8 mouse cellular contexts compared by ENCODE assay signal in genomic region chrX:94233936-94234531, GRCm38 (mm10). TPM values are rescaled to one million over a fixed set of nuclear protein-coding genes. Genes with fewer than 3 reads are reported as not detected.
A peak's percentile ranks its signal among the peaks of the same experiment; 100 is the strongest.
DNase-seq lines count a peak whose midpoint lies in the region; ATAC-seq and TF ChIP-seq lines count a peak whose summit lies in the region.

No protein-coding gene starts in this region.

- no peaks in the 10 kb centered on the region for H3K4me1 ChIP-seq in lung, adult 2 months (ENCODE audit: control insufficient read depth, insufficient read depth, low read length)
- H3K4me1 ChIP-seq in midbrain, embryonic 15.5 days: no peaks in the 10 kb centered on the region

- peak overlapping the region; percentile 71 for H3K9ac ChIP-seq in midbrain, embryonic 15.5 days

- peak overlapping the region; percentile 51 for H3K4me2 ChIP-seq in midbrain, embryonic 15.5 days

- 18% methylated on average over 25 of the region's 25 CpGs for WGBS in lung, adult 2 months
- WGBS in midbrain, embryonic 15.5 days: 17% methylated on average over 23 of the region's 25 CpGs

- TF ChIP-seq CTCF in lung, adult 2 months (IDR thresholded peaks at IDR 0.05; ENCODE audit: insufficient read depth, low read length): no peak

- no peaks in the 10 kb centered on the region for H3K9me3 ChIP-seq in midbrain, embryonic 15.5 days

- H3K36me3 ChIP-seq in midbrain, embryonic 15.5 days (replicated peaks): no peaks in the 10 kb centered on the region

- peak; percentile 22 for ATAC-seq in inflammation-experienced regulatory T-cells, adult 6 months
- no peak for ATAC-seq in midbrain, embryonic 15.5 days (replicated peaks)

- no peak for DNase-seq in lung, adult 2 months
- no peak for DNase-seq in lung, postnatal 10 days
- DNase-seq in c-Kit-positive CD71-positive TER-119-positive erythroid progenitor cells, embryonic 14.5 days (ENCODE audit: low spot score): peak; percentile 49
- no peak for DNase-seq in adrenal gland, postnatal 36 days
- no peak for DNase-seq in thymus, postnatal 14 days
- DNase-seq in thymus, postnatal 36 days: no peak

- TF ChIP-seq POLR2A in lung, adult 2 months (IDR thresholded peaks at IDR 0.05; ENCODE audit: borderline replicate concordance, extremely low read depth, low read depth, low read length): no peak

- peak overlapping the region; percentile 64 for H3K4me3 ChIP-seq in lung, adult 2 months (replicated peaks; ENCODE audit: extremely low read depth, low read depth, low read length)
- H3K4me3 ChIP-seq in midbrain, embryonic 15.5 days: peak overlapping the region; percentile 71

- H3K27ac ChIP-seq in midbrain, embryonic 15.5 days: peak overlapping the region; percentile 91

- peaks cover 53% of the 10 kb centered on the region for H3K27me3 ChIP-seq in midbrain, embryonic 15.5 days (replicated peaks)

RNA-seq across cellular contexts. Expression of gene Klhl15, which starts 0.4 kb away (rescaled TPM):
- polyA plus RNA-seq in lung, adult 2 months (2012; rRNA removed): 5.6 and 9.1 TPM in 2 replicates
- 10 to 100 TPM in 1 of 3 experiments, 1 to 10 TPM in 2; 6.9 to 12.5 (median 9.7) TPM for polyA plus RNA-seq in inflammation-experienced regulatory T-cells, adult 6 months (2017; shearing (Covaris generic))
- polyA plus RNA-seq in midbrain, embryonic 15.5 days (2015; fragmentation: Nextera tagmentation; extraction: Ambion mirVana): 9.4 and 10.1 TPM in 2 replicates
- 10 to 100 TPM; 19.0 to 20.4 TPM for total RNA-seq in adrenal gland, postnatal 36 days (2021)

RNA-seq across cellular contexts. Expression of gene Eif2s3x, which starts 21.4 kb away (rescaled TPM):
- polyA plus RNA-seq in lung, adult 2 months (2012; rRNA removed): 22.1 and 32.8 TPM in 2 replicates
- 10 to 100 TPM; 69.5 to 76.6 (median 69.9) TPM for polyA plus RNA-seq in inflammation-experienced regulatory T-cells, adult 6 months (2017; shearing (Covaris generic))
- polyA plus RNA-seq in midbrain, embryonic 15.5 days (2015; fragmentation: Nextera tagmentation; extraction: Ambion mirVana): 89.5 and 96.1 TPM in 2 replicates
- total RNA-seq in adrenal gland, postnatal 36 days (2021): 100 to 1,000 TPM; 154 to 213 TPM
